Mouse (Mus musculus) stomach, postnatal 0 days (tissue): ENCODE data around the gene Olfr538. TPM values are rescaled to one million over a fixed set of nuclear protein-coding genes. Genes with fewer than 3 reads are reported as not detected.
"Not testable (repeated sequence)": the region's sequence is repeated elsewhere in the genome, so short reads cannot be mapped to it uniquely, and the experiment has no call there.

Source experiments
- ATAC-seq: fragments of 200-750 bp; cut with Nextera tagmentation; 2 replicates; pipeline ENCODE4 v1.8.0; 2017; ENCODE audit not compliant: low FRiP score, low TSS enrichment
- DNase-seq: peaks from one replicate; pipeline ENCODE4 v3.0.0-alpha.2; 2016; ENCODE audit warnings: low spot score
- H3K27ac ChIP-seq: fragments of 300-500 bp; sonication (generic); replicated peaks from 2 replicates; pipeline ENCODE4 v1.5.1; 2014; ENCODE audit warnings: mild to moderate bottlenecking, control low read depth
- H3K27me3 ChIP-seq: fragments of 300-500 bp; sonication (generic); 2 replicates; pipeline ENCODE4 v1.6.1; 2014; ENCODE audit warnings: low read length; ENCODE audit not compliant: control insufficient read depth, insufficient read depth
- H3K36me3 ChIP-seq: fragments of 300-500 bp; sonication (generic); 2 replicates; pipeline ENCODE4 v1.6.1; 2014; ENCODE audit warnings: low read length, mixed read lengths; ENCODE audit not compliant: control insufficient read depth, insufficient read depth
- H3K4me1 ChIP-seq: fragments of 300-500 bp; sonication (generic); replicated peaks from 2 replicates; pipeline ENCODE4 v1.6.1; 2014; ENCODE audit warnings: antibody characterized with exemption; ENCODE audit not compliant: control insufficient read depth, insufficient read depth
- H3K4me2 ChIP-seq: fragments of 300-500 bp; sonication (generic); replicated peaks from 2 replicates; pipeline ENCODE4 v1.6.1; 2014; ENCODE audit warnings: low read depth, mild to moderate bottlenecking, control low read depth, moderate library complexity
- H3K4me3 ChIP-seq: fragments of 300-500 bp; sonication (generic); 2 replicates; pipeline ENCODE4 v1.5.1; 2014; ENCODE audit warnings: low read depth, low read length, control low read depth
- H3K9ac ChIP-seq: fragments of 300-500 bp; sonication (generic); 2 replicates; pipeline ENCODE4 v1.6.1; 2014; ENCODE audit warnings: mild to moderate bottlenecking, low read length, control low read depth, mixed read lengths
- H3K9me3 ChIP-seq: fragments of 300-500 bp; sonication (generic); 2 replicates; pipeline ENCODE4 v1.6.1; 2016; ENCODE audit warnings: low read length; ENCODE audit not compliant: control insufficient read depth
- CTCF ChIP-seq: IDR thresholded peaks from 2 replicates; pipeline ENCODE4 v1.5.1; 2016; ENCODE audit warnings: antibody characterized with exemption, low read depth, mild to moderate bottlenecking, moderate library complexity
- EP300 ChIP-seq: optimal IDR thresholded peaks from 2 replicates; pipeline ENCODE3; 2016; ENCODE audit warnings: antibody characterized with exemption
- WGBS: fragments of 180-500 bp; shearing (Covaris S2); extraction: QIAGEN DNeasy Blood & Tissue Kit; methylation state at CpG from one replicate; pipeline ENCODE4 v1.1.7; 2014; 5-methylcytosine and 5-hydroxymethylcytosine counted together
- polyA plus RNA-seq: library from polyadenylated mRNA; unstranded; fragments of >200 nt; fragmentation: Nextera tagmentation; extraction: Ambion mirVana; gene quantifications from 2 replicates; pipeline ENCODE4 v1.2.1, GENCODE M21; 2015

Olfr538 gene
- polyA plus RNA-seq: not detected in 2 replicates

DNA sequence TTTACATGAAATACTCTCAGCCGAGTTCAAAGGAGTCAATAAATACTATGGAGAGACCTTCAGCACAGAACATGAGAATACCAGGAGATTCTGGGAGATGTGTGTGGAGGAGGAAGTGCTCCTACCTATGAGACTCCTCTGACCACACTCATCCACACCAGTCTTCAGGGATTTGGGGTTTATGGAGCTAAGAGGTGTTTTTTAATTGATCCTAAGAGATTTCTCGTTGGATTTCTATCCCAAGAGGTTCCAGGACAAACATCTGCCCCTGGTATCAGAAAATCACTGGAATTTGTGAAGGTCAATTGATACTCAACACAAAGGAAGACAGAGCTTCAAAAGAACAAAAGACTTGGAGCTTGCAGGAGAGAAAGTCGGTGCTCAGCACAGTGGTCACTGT is at the start of gene Olfr538:
Gene Olfr538 (plus strand): TSS at position 301 of the 400 bp plus-strand sequence.
- Histone ChIP-seq H3K36me3 (no peaks in the 10 kb centered on the region), H3K4me1 (no peaks in the 10 kb centered on the region), H3K9me3 (no peaks in the 10 kb centered on the region), H3K4me3 (no peak within 1 kb of the TSS), H3K9ac (no peak within 1 kb of the TSS), H3K4me2 (no peak within 1 kb of the TSS), H3K27me3 (no peaks in the 10 kb centered on the region), H3K27ac (no peak within 1 kb of the TSS)
- TF ChIP-seq CTCF (no peak), EP300 (no peak)
- ATAC-seq (no peak), DNase-seq (no peak)
- WGBS: 56% methylated on average over 3 of the region's 3 CpGs

- no peak for TF ChIP-seq EP300
- no peak for TF ChIP-seq CTCF
- no peaks in the 10 kb centered on the region for H3K4me1 ChIP-seq
- no peaks in the 10 kb centered on the region for H3K27me3 ChIP-seq
- ATAC-seq: no peak
- H3K4me2 ChIP-seq: no peak overlapping the region
- H3K27ac ChIP-seq: no peak overlapping the region
- no peak overlapping the region for H3K9ac ChIP-seq
- DNase-seq: no peak
- 64% methylated on average over 2 of the region's 2 CpGs for WGBS
- H3K4me3 ChIP-seq: no peak overlapping the region
- no peaks in the 10 kb centered on the region for H3K36me3 ChIP-seq
- H3K9me3 ChIP-seq: no peaks in the 10 kb centered on the region
Measured at GRCm38 (mm10) chr7:140539746-140540145, 27.9 kb upstream of the Olfr538 start.

- not testable (repeated sequence) for H3K4me3 ChIP-seq, H3K27me3 ChIP-seq, DNase-seq, H3K9ac ChIP-seq, H3K4me1 ChIP-seq, H3K36me3 ChIP-seq, H3K4me2 ChIP-seq, ATAC-seq, H3K9me3 ChIP-seq, H3K27ac ChIP-seq
- WGBS: 69% methylated on average over 2 of the region's 2 CpGs
Measured at GRCm38 (mm10) chr7:140600969-140601368, 33.3 kb downstream of the Olfr538 start, which contains the start of gene Olfr46. TSS of gene Olfr46 (plus strand) at chr7:140601269.

Other genes with a start within 250 kb of the Olfr538 start
- gene Olfr525, start 247.0 kb upstream of the Olfr538 start, polyA plus RNA-seq: 0.02 TPM in 1 of 2 replicates, not detected in the other
- gene Olfr527, start 233.9 kb upstream of the Olfr538 start, polyA plus RNA-seq: not detected in 2 replicates
- not detected in 2 replicates for gene Olfr60, start 206.2 kb upstream of the Olfr538 start, polyA plus RNA-seq
- not detected in 2 replicates for gene Olfr530, start 191.6 kb upstream of the Olfr538 start, polyA plus RNA-seq
- gene Olfr531, start 165.0 kb upstream of the Olfr538 start, polyA plus RNA-seq: 0.04 TPM in 1 of 2 replicates, not detected in the other
- 0.07 TPM in 1 of 2 replicates, not detected in the other for gene Olfr532, start 146.2 kb upstream of the Olfr538 start, polyA plus RNA-seq
- gene Olfr533, start 104.5 kb upstream of the Olfr538 start, polyA plus RNA-seq: not detected in 2 replicates
- gene Olfr535, start 83.7 kb upstream of the Olfr538 start, polyA plus RNA-seq: not detected in 2 replicates
- gene Olfr536, start 60.5 kb upstream of the Olfr538 start, polyA plus RNA-seq: not detected in 2 replicates
- 0.02 TPM in 1 of 2 replicates, not detected in the other for gene Olfr46, start 33.4 kb downstream of the Olfr538 start, polyA plus RNA-seq
- not detected in 2 replicates for gene Olfr61, start 61.1 kb downstream of the Olfr538 start, polyA plus RNA-seq
- not detected in 2 replicates for gene Olfr53, start 78.6 kb downstream of the Olfr538 start, polyA plus RNA-seq
- gene Olfr539, start 92.0 kb downstream of the Olfr538 start, polyA plus RNA-seq: 0.01 TPM in 1 of 2 replicates, not detected in the other
- not detected in 2 replicates for gene Olfr45, start 114.1 kb downstream of the Olfr538 start, polyA plus RNA-seq
- gene Olfr541, start 129.4 kb downstream of the Olfr538 start, polyA plus RNA-seq: not detected in 2 replicates
- gene Cyp2e1, start 195.9 kb downstream of the Olfr538 start, polyA plus RNA-seq: 0.52 and 0.85 TPM in 2 replicates
- gene Syce1, start 220.0 kb downstream of the Olfr538 start, polyA plus RNA-seq: 0.11 and 0.16 TPM in 2 replicates